Mouse (Mus musculus) small intestine, adult 2 months (tissue): ENCODE data around the gene Rasal2.

Source experiments
- CTCF ChIP-seq: fragments of 200-500 bp; IDR thresholded peaks from 2 replicates; pipeline ENCODE4 v1.5.1; 2012; ENCODE audit warnings: low read depth, mild to moderate bottlenecking, control low read depth, inconsistent platforms, low read length, moderate library complexity, mixed read lengths; ENCODE audit not compliant: insufficient replicate concordance, insufficient read length; ENCODE audit errors: extremely low read depth
- POLR2A ChIP-seq: fragments of 200-500 bp; IDR thresholded peaks from 2 replicates; pipeline ENCODE4 v1.6.1; 2012; ENCODE audit warnings: low read depth, mild to moderate bottlenecking, control low read depth, inconsistent platforms, low read length, moderate library complexity

DNA sequence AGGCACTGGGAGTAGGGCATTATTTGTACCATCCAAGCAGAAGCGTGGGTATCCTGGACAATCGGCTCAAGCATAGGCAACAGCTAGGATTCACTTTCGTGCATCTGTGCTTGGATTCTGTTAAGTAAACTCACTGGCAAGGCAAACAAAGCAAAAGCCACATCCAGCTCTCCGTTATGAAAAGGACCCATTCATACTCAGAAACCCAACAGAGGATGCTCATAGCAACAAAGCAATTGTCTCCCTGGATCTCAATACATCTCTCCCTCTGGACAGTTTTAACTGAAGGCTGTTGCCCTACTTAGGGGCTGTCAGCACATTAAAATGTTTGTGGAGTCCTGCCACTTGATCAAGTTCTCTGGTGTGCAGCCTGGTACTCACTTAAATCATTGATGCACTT lies 34.7 kb upstream of the Rasal2 start:
- TF ChIP-seq CTCF: no peak
- no peak for TF ChIP-seq POLR2A
